Mouse (Mus musculus): ENCODE measurements at regions not wholly inside any gene's neighbourhood (a gene's known extent, or its start where the extent isn't known, plus 50 kb on each side); places are given as distances from the start of the nearest gene placed in this dataset.

DNA sequence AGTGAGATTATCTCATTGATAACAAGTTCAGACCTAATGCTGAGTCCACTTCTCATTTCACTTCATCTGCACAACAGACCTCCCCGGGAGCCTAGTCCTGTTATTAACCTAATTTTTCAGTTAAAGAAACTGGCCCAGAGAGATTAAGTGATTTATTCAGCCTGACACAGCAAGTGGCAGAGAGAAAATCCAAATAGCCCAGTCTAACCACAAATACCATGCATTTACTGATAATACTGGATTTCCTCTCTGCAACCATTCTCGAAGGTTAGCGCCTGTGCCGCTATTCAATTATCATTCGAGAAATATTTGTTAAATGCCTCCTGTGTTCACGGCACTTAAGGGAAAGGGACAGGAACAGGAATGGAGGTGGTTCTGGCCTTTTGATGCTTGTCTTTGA lies 303.5 kb upstream of the Atp2b1 start:
- Histone ChIP-seq H3K4me3 (ENCODE audit: insufficient read depth, low read length) (no peak overlapping the region), H3K27ac (ENCODE audit: insufficient read depth, low read length) (no peak overlapping the region), H3K4me1 (ENCODE audit: control insufficient read depth, insufficient read depth, low read length) (no peaks in the 10 kb centered on the region)
- no peak for TF ChIP-seq CTCF (IDR thresholded peaks at IDR 0.05; ENCODE audit: extremely low read depth, insufficient read depth, low read length)
- no peak for TF ChIP-seq POLR2A (IDR thresholded peaks at IDR 0.05; ENCODE audit: extremely low read depth, insufficient read depth, low read length)

DNA sequence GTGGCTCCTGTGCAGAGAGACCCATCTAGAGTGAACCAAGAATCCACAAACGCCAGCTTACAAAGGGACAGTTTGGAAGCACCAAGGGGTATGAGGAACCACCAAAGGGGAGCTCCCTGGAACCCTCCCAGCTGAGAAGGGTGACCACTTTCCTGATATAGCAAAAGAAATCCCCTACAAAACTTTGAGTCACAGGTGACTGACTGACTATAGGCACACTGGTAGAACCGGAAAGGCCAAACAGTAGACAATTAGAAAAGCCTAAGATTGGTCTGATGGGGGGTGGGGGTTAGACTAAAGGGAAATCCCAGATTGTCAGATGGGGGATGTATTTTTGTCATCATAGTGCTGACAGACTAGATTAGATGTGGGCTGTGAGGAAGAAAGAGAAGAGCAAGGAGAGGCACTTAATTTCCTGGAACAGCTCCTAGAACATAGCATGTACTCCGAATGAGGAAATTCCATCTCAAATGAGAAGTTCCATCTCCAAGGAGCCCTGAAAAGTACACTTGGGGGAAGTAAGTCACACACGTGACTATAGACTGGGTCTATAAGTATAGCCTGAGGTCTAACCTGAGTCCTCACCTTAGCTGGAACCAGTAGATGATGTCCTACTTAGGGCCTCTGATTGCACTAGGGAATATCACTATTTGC lies 302.4 kb upstream of the Atp2b1 start:
- H3K27ac ChIP-seq (ENCODE audit: insufficient read depth, low read length), result no peak overlapping the region
- no peak for TF ChIP-seq CTCF (IDR thresholded peaks at IDR 0.05; ENCODE audit: extremely low read depth, insufficient read depth, low read length)
- TF ChIP-seq POLR2A (IDR thresholded peaks at IDR 0.05; ENCODE audit: extremely low read depth, insufficient read depth, low read length), result no peak
- H3K4me3 ChIP-seq (ENCODE audit: insufficient read depth, low read length), result no peak overlapping the region
- H3K4me1 ChIP-seq (ENCODE audit: control insufficient read depth, insufficient read depth, low read length), result no peaks in the 10 kb centered on the region

DNA sequence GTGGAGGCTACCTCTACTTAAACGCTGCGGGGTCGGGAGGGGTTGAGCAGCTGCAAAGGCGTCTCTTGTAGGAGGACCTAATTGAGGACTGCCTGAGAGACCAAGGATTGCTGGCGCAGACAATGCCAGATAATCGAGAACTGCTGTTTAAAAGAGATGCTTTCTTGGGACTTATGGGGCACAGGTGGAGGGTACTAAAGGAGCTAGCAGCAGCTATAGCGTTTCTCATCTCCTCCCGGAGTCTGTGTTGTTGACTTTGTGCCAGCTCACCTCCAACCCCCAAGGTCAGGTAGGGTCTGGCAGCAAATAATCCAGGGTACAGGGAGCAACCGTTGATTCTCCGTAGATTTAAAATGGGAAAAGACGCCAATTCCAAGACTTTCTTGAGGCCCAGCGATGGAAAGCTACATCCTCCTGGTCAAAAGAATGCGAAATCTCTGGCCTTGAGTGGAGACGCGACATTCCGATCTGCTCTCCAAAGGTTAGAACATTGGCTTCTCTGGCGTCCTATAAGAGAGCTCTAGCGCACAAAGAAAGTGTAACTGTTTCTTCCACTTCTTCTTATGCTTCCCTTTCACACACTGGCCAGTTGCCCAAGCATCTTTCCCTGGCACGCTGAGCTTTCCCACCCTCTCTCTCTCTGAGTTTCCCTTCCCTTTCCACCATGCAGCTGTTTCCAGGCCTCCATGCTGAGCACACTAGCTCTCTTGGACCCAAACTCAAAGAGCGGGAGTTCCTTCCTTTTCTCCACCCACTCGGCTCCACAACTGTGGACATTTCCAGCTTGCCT lies 295.3 kb upstream of the Atp2b1 start:
- H3K4me1 ChIP-seq (ENCODE audit: control insufficient read depth, insufficient read depth, low read length), result no peaks in the 10 kb centered on the region
- no peak overlapping the region for H3K4me3 ChIP-seq (ENCODE audit: insufficient read depth, low read length)
- H3K27ac ChIP-seq (ENCODE audit: insufficient read depth, low read length), result no peak overlapping the region
- no peak for TF ChIP-seq CTCF (IDR thresholded peaks at IDR 0.05; ENCODE audit: extremely low read depth, insufficient read depth, low read length)
- no peak for TF ChIP-seq POLR2A (IDR thresholded peaks at IDR 0.05; ENCODE audit: extremely low read depth, insufficient read depth, low read length)

DNA sequence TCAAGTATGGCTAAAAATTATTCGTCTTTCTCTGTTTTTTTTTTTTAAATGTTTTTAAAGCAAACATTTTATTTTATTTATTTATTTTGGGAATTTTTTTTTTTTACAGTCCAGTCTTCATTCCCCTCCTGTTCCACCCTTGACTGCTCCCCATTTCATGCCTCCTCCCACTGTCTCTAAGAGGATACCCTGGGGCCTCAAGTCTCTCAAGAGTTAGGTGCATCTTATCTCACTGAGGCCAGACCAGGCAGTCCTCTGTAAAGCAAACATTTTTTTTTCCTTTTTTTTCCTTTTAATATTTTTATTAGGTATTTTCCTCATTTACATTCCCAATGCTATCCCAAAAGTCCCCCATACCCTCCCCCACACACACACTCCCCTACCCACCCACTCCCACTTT lies 290.1 kb upstream of the Atp2b1 start:
- H3K27ac ChIP-seq (ENCODE audit: insufficient read depth, low read length), result no peak overlapping the region
- TF ChIP-seq POLR2A (IDR thresholded peaks at IDR 0.05; ENCODE audit: extremely low read depth, insufficient read depth, low read length), result no peak
- TF ChIP-seq CTCF (IDR thresholded peaks at IDR 0.05; ENCODE audit: extremely low read depth, insufficient read depth, low read length), result no peak
- no peak overlapping the region for H3K4me3 ChIP-seq (ENCODE audit: insufficient read depth, low read length)
- H3K4me1 ChIP-seq (ENCODE audit: control insufficient read depth, insufficient read depth, low read length), result no peaks in the 10 kb centered on the region

DNA sequence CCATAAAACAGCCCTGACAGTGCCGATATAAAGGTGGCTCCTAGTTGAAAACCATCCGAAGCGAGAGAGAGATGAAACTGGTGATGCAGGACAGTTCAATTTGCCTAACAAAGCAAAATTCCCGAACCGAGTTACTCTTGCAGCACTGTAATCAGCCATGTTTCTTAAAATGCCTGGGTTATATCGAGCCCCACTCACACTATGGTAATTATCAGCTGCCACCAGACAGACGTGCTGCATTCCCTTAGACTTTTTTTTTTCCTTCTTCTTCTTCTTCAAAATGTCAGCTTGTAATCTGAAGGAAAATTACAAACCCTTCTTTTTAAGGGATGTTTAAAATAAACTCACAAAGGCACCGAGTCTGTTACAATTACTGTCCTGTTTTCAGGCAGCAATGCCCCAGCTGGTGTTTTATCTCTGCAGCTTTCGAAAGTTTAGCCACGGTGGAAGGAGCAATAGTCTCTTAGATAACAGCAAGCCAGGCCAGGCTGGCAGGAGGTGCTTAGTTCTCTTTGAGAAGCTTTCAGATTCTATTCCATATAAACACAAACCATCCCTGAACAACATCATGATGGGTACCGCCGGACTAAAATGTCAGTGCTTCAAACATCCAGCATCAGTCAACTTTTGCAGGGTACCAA lies 289.4 kb upstream of the Atp2b1 start:
- no peak overlapping the region for H3K27ac ChIP-seq (ENCODE audit: insufficient read depth, low read length)
- H3K4me3 ChIP-seq (ENCODE audit: insufficient read depth, low read length), result no peak overlapping the region; the same call in 1 of the 2 replicates
- H3K4me1 ChIP-seq (ENCODE audit: control insufficient read depth, insufficient read depth, low read length), result no peaks in the 10 kb centered on the region
- TF ChIP-seq CTCF (IDR thresholded peaks at IDR 0.05; ENCODE audit: extremely low read depth, insufficient read depth, low read length), result no peak
- no peak for TF ChIP-seq POLR2A (IDR thresholded peaks at IDR 0.05; ENCODE audit: extremely low read depth, insufficient read depth, low read length)

DNA sequence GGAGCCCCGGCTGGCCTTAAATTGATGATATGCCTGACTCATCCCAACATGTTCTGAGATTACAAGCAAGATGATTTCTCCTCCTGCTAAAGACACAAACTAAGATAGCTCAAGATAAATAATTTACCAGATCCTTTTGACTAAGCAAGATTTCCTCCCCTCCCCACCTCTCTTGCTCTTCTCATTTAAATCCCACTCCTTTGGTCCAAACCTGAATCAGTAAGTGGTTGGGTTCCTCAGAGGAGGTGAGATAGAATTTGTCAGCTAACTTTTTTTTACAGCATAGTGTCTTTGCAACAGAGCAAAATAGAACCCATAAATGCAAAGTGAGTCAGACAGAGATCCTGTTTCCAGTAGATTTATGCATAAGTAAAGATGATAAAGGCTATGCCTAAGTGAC lies 286.0 kb upstream of the Atp2b1 start:
- TF ChIP-seq POLR2A (IDR thresholded peaks at IDR 0.05; ENCODE audit: extremely low read depth, insufficient read depth, low read length), result no peak
- TF ChIP-seq CTCF (IDR thresholded peaks at IDR 0.05; ENCODE audit: extremely low read depth, insufficient read depth, low read length), result no peak
- Histone ChIP-seq H3K4me1 (ENCODE audit: control insufficient read depth, insufficient read depth, low read length) (no peaks in the 10 kb centered on the region), H3K4me3 (ENCODE audit: insufficient read depth, low read length) (no peak overlapping the region), H3K27ac (ENCODE audit: insufficient read depth, low read length) (no peak overlapping the region)

DNA sequence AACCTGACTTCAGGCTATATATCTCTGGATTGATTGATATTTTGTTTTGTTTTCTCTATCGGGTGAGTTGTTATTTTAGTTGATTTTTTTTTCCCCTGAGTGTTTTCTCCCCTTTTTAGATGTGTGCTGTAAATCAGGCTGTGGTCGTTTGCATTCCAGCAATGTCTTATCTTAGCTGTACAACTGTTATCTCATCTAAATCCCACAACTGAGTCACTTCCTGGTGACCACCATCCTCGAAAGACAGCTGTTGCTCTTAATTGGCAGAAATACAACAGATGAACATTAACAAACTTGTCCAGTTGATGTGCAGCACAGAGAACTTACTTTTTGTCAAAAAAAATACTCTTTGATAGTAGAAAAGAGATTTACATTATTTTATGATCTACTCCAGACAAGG lies 285.0 kb upstream of the Atp2b1 start:
- H3K4me1 ChIP-seq (ENCODE audit: control insufficient read depth, insufficient read depth, low read length), result no peaks in the 10 kb centered on the region
- H3K4me3 ChIP-seq (ENCODE audit: insufficient read depth, low read length), result no peak overlapping the region
- TF ChIP-seq CTCF (IDR thresholded peaks at IDR 0.05; ENCODE audit: extremely low read depth, insufficient read depth, low read length), result no peak
- no peak for TF ChIP-seq POLR2A (IDR thresholded peaks at IDR 0.05; ENCODE audit: extremely low read depth, insufficient read depth, low read length)
- H3K27ac ChIP-seq (ENCODE audit: insufficient read depth, low read length), result no peak overlapping the region

DNA sequence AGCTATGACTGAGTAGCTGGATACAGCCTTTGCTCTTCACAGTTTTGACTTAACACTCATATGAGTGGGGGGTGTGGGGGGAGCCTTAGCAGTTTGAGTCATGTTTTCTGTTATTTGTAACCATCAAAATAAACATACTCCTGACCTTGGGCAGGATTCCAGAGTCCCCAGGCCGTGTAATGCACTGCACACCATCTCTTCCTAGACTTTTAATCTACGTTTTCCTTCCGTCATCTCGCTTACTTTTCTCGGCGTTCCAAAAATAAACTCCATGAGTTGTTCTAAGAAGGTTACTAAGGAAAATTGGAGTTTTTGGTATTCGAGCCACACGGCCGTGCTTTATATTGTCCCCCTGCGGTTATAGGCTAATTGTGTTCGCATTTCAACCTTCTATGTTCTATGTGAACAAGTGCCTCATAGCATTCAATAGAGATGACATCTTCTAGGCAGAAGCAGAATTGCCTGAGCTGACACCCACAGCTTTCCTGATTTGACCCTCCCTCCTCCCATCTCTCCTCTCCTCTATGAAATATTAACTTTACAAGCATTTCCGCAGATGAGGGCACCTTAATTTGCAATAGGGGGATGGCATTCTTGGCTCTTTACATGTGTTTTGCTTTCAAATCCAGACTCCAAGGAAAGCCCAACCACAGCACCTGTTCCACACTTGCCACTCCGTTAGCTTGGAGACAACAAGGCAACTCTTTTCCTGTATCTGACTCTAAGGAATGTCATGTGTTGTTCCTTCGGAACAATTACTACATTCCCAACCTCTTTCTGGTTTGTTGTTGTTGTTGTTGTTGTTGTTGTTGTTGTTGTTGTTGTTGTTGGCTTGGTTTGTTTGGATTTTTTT lies 276.2 kb upstream of the Atp2b1 start:
- no peak overlapping the region for H3K27ac ChIP-seq (ENCODE audit: insufficient read depth, low read length)
- no peak overlapping the region for H3K4me3 ChIP-seq (ENCODE audit: insufficient read depth, low read length)
- TF ChIP-seq POLR2A (IDR thresholded peaks at IDR 0.05; ENCODE audit: extremely low read depth, insufficient read depth, low read length) (no peak), CTCF (IDR thresholded peaks at IDR 0.05; ENCODE audit: extremely low read depth, insufficient read depth, low read length) (no peak)
- H3K4me1 ChIP-seq (ENCODE audit: control insufficient read depth, insufficient read depth, low read length), result no peaks in the 10 kb centered on the region

DNA sequence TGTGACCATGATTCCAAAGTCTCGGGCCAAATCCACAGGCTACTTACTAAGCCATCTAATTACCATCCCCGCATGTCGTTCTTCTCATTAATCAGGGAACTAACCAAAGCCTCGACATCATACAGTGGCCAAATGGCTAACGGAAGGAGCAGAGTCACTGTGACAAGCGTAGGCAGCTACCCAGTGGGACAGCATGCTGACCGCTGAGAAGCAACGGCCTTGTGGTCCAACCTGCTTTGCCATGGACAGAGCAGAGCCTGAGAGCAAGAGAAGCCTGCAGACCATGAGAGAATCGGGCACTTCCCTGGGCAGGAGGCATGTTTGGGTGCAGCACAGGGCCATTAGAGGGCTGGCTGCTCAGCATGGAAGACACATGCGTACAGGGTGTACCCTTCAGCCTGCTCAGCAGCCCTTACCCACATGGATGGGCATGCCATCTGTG lies 268.5 kb upstream of the Atp2b1 start:
- Histone ChIP-seq H3K4me3 (ENCODE audit: insufficient read depth, low read length) (no peak overlapping the region), H3K27ac (ENCODE audit: insufficient read depth, low read length) (no peak overlapping the region), H3K4me1 (ENCODE audit: control insufficient read depth, insufficient read depth, low read length) (no peaks in the 10 kb centered on the region)
- TF ChIP-seq POLR2A (IDR thresholded peaks at IDR 0.05; ENCODE audit: extremely low read depth, insufficient read depth, low read length) (no peak), CTCF (IDR thresholded peaks at IDR 0.05; ENCODE audit: extremely low read depth, insufficient read depth, low read length) (no peak)
